Comparison of ENCODE assay signal across 9 mouse cellular contexts in the genomic region with DNA sequence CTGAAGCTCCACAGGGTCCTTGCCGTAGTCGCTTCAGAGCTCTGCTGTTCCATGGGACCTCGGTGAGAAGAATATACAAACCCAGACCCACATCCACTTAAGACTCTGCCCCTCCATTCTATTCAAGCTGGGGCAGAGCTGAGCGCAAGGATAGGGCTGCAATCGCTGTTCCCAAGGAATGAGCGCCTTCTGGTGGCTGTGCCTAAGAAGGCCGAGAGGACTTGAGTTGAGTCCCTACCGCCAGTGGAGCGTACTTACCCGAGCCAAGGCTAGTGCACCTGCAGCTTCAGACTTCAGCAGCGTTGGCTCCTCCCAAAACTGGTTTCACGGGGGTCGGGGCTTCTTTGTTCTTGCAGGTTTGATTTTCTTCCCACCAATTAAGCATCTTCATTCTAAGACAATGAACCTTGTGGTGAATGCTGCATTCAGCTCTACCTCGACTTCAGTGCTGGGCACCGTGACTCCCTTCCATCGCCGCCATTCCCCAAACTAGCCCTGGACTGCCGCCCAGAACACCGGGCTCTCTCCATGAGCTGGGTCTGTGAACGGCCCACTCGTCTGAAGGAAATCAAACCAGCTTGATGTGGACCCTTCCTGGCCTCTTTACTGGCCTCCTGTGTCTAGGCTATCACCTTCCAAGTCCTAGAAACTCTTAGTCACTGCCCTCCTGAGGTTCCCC. TPM values are rescaled to one million over a fixed set of nuclear protein-coding genes. Genes with fewer than 3 reads are reported as not detected.
A peak's percentile ranks its signal among the peaks of the same experiment; 100 is the strongest.
DNase-seq lines count a peak whose midpoint lies in the region; ATAC-seq and TF ChIP-seq lines count a peak whose summit lies in the region.
"Had no signal": no experiment of that assay in that cellular context is flagged by ENCODE, and none has a peak within 500 bp of the region (broad histone marks: within the 10 kb centered on the region; RNA-seq: fewer than 3 reads in every experiment).

No protein-coding gene starts in this region.

- TF ChIP-seq POLR2A in CH12.LX (IDR thresholded peaks at IDR 0.05; ENCODE audit: low read depth, low read length) = no peak

- peaks cover 51% of the 10 kb centered on the region for H3K27me3 ChIP-seq in CH12.LX (replicated peaks)
- 0 out of 2 replicates have a peak, but pooled peaks cover 2% of the 10 kb centered on the region for H3K27me3 ChIP-seq in midbrain, embryonic 12.5 days

- H3K9ac ChIP-seq in CH12.LX (ENCODE audit: insufficient read depth, low read depth) = no peak overlapping the region
- no peak overlapping the region for H3K9ac ChIP-seq in midbrain, embryonic 12.5 days (replicated peaks)

- TF ChIP-seq CTCF in CH12.LX (conservative IDR thresholded peaks at IDR 0.05 in 1 of 2, IDR thresholded peaks at IDR 0.05 in 1 of 2; ENCODE audit: low read depth in 2 of 2, low read length in 2 of 2) = peak; percentile 14 to 83; a peak in 3 of 4 replicates

- no peak overlapping the region for H3K4me3 ChIP-seq in CH12.LX (replicated peaks in 1 of 3; ENCODE audit: low read depth in 2 of 3, low read length in 2 of 3, poor library complexity in 1 of 3)
- no peak overlapping the region for H3K4me3 ChIP-seq in midbrain, embryonic 12.5 days
- H3K4me3 ChIP-seq: myocyte had no signal

- DNase-seq in adrenal gland, adult (ENCODE audit: inconsistent age in 2 of 2, low spot score in 1 of 2) = peak; percentile 53 to 77
- no peak for DNase-seq in adrenal gland, postnatal 4 days (ENCODE audit: low spot score in 2 of 2)
- DNase-seq in CH12.LX (ENCODE audit: extremely low read depth) = peak; percentile 58
- peak; percentile 69 for DNase-seq in cerebellum, adult 8-10 months
- peak; percentile 60 to 74 for DNase-seq in frontal cortex, postnatal 36 days (ENCODE audit: low spot score in 2 of 2)
- peak; percentile 36 to 78 for DNase-seq in layer of hippocampus, adult 18-20 months (ENCODE audit: low spot score in 2 of 2)
- peak; percentile 25 for DNase-seq in testis, postnatal 14 days (ENCODE audit: low spot score)

- H3K27ac ChIP-seq in CH12.LX (ENCODE audit: insufficient read depth, low read depth) = no peak overlapping the region
- no peak overlapping the region for H3K27ac ChIP-seq in midbrain, embryonic 12.5 days (replicated peaks)

- H3K79me2 ChIP-seq in CH12.LX (replicated peaks; ENCODE audit: control insufficient read depth, extremely low read depth, insufficient read depth, poor library complexity, severe bottlenecking) = no peaks in the 10 kb centered on the region

- no peaks in the 10 kb centered on the region for H3K4me1 ChIP-seq in CH12.LX (ENCODE audit: control insufficient read depth in 1 of 2, insufficient read depth in 2 of 2)
- no peaks in the 10 kb centered on the region for H3K4me1 ChIP-seq in midbrain, embryonic 12.5 days

- peaks cover 10% of the 10 kb centered on the region for H3K9me3 ChIP-seq in CH12.LX (replicated peaks; ENCODE audit: low read length)
- H3K9me3 ChIP-seq in midbrain, embryonic 12.5 days = no peaks in the 10 kb centered on the region

- ATAC-seq in midbrain, embryonic 12.5 days (ENCODE audit: low FRiP score, low read depth) = peak; percentile 68

- WGBS in midbrain, embryonic 12.5 days = 17% methylated on average over 21 of the region's 21 CpGs

- in situ Hi-C loops in CH12.LX (cut with MboI; ENCODE audit: low pct_ligation_motif_present, low pct_unique_long_range_greater_than_20kb, low sequenced_read_pairs) = loop anchor here (25.0 kb wide), 1 partner anchor 292 kb away; a partner anchor contains a TSS

- no peak overlapping the region for H3K4me2 ChIP-seq in CH12.LX (ENCODE audit: insufficient read depth, low read depth, poor library complexity, severe bottlenecking)
- H3K4me2 ChIP-seq in midbrain, embryonic 12.5 days (replicated peaks) = no peak overlapping the region

- H3K36me3 ChIP-seq in CH12.LX (replicated peaks in 1 of 2; ENCODE audit: control insufficient read depth in 1 of 2, insufficient read depth in 1 of 2, low read length in 1 of 2) = no peaks in the 10 kb centered on the region
- H3K36me3 ChIP-seq in midbrain, embryonic 12.5 days = no peaks in the 10 kb centered on the region

- dilution Hi-C loops in CH12.LX (cut with MboI; ENCODE audit: extremely low pct_ligation_motif_present, extremely low pct_unique_long_range_greater_than_20kb, low sequenced_read_pairs) = no loop called here

- TF ChIP-seq EP300 in CH12.LX (IDR thresholded peaks at IDR 0.05; ENCODE audit: low read length) = no peak

- TF ChIP-seq RAD21 in CH12.LX (IDR thresholded peaks at IDR 0.05; ENCODE audit: low read depth, low read length) = peak; percentile 76

TF ChIP-seq in CH12.LX, 34 proteins besides CTCF, POLR2A, EP300 and RAD21:
- TF ChIP-seq JUND (conservative IDR thresholded peaks at IDR 0.05; ENCODE audit: low read depth, low read length) (no peak), E2F4 (IDR thresholded peaks at IDR 0.05; ENCODE audit: insufficient replicate concordance, low read depth, low read length) (no peak), ZC3H11A (IDR thresholded peaks at IDR 0.05; ENCODE audit: low read depth, low read length) (no peak), ETS1 (conservative IDR thresholded peaks at IDR 0.05; ENCODE audit: low read depth, low read length) (no peak), ZMIZ1 (IDR thresholded peaks at IDR 0.05; ENCODE audit: low read depth, low read length) (no peak), NELFE (IDR thresholded peaks at IDR 0.05; ENCODE audit: low read depth, low read length) (no peak), SMC3 (IDR thresholded peaks at IDR 0.05; ENCODE audit: low read depth, low read length) (peak; percentile 83), USF2 (conservative IDR thresholded peaks at IDR 0.05; ENCODE audit: low read depth, low read length) (no peak)

RNA-seq across cellular contexts. Expression of a gene that starts 5.6 kb away (rescaled TPM):
- total RNA-seq in adrenal gland, postnatal 4 days (2021) = 1 to 10 TPM; 3.2 to 3.8 TPM
- not detected in 2 replicates for total RNA-seq in CH12.LX (2012; rRNA removed)
- total RNA-seq in CH12.LX (2014; rRNA removed) = not detected in 2 replicates
- not detected in 2 replicates for polyA plus RNA-seq in CH12.LX (2012; ENCODE audit: insufficient read length, low read depth)
- total RNA-seq in layer of hippocampus, adult 18-20 months (2021) = 10 to 100 TPM; 21.4 to 23.2 TPM
- polyA plus RNA-seq in midbrain, embryonic 12.5 days (2016; fragmentation: Nextera tagmentation; extraction: Ambion mirVana) = 3.9 and 4.1 TPM in 2 replicates

RNA-seq across cellular contexts. Expression of a gene that starts 10.3 kb away (rescaled TPM):
- not detected for total RNA-seq in adrenal gland, postnatal 4 days (2021)
- total RNA-seq in CH12.LX (2012; rRNA removed) = not detected in 2 replicates
- total RNA-seq in CH12.LX (2014; rRNA removed) = not detected in 2 replicates
- polyA plus RNA-seq in CH12.LX (2012; ENCODE audit: insufficient read length, low read depth) = not detected in 2 replicates
- total RNA-seq in layer of hippocampus, adult 18-20 months (2021) = not detected
- polyA plus RNA-seq in midbrain, embryonic 12.5 days (2016; fragmentation: Nextera tagmentation; extraction: Ambion mirVana) = not detected in 2 replicates
- polyA plus RNA-seq: myocyte had no signal

RNA-seq across cellular contexts. Expression of a gene that starts 32.5 kb away (rescaled TPM):
- 1 to 10 TPM; 7.0 to 7.2 TPM for total RNA-seq in adrenal gland, postnatal 4 days (2021)
- total RNA-seq in CH12.LX (2012; rRNA removed) (0.17 TPM in 2 replicates), CH12.LX (2014; rRNA removed) (0.12 TPM in 2 replicates)
- polyA plus RNA-seq in CH12.LX (2012; ENCODE audit: insufficient read length, low read depth) = 0.99 and 1.8 TPM in 2 replicates
- total RNA-seq in layer of hippocampus, adult 18-20 months (2021) = 1 to 10 TPM; 2.6 to 2.7 TPM
- 4.0 and 7.4 TPM in 2 replicates for polyA plus RNA-seq in midbrain, embryonic 12.5 days (2016; fragmentation: Nextera tagmentation; extraction: Ambion mirVana)

RNA-seq across cellular contexts. Expression of a gene that starts 48.7 kb away (rescaled TPM):
- 1 to 10 TPM; 3.0 to 4.1 TPM for total RNA-seq in adrenal gland, postnatal 4 days (2021)
- total RNA-seq in CH12.LX (2012; rRNA removed) (0.08 TPM in 1 of 2 replicates, not detected in the other), CH12.LX (2014; rRNA removed) (0.09 and 0.43 TPM in 2 replicates)
- 0.33 and 0.40 TPM in 2 replicates for polyA plus RNA-seq in CH12.LX (2012; ENCODE audit: insufficient read length, low read depth)
- 1 to 10 TPM; 2.9 to 4.6 TPM for total RNA-seq in layer of hippocampus, adult 18-20 months (2021)
- polyA plus RNA-seq in midbrain, embryonic 12.5 days (2016; fragmentation: Nextera tagmentation; extraction: Ambion mirVana) = 1.1 and 1.4 TPM in 2 replicates

RNA-seq across cellular contexts. Expression of a gene that starts 51.6 kb away (rescaled TPM):
- total RNA-seq in adrenal gland, postnatal 4 days (2021) = 1 to 10 TPM; 2.1 to 2.7 TPM
- not detected in 2 replicates for total RNA-seq in CH12.LX (2012; rRNA removed)
- total RNA-seq in CH12.LX (2014; rRNA removed) = 0.39 TPM in 1 of 2 replicates, not detected in the other
- polyA plus RNA-seq in CH12.LX (2012; ENCODE audit: insufficient read length, low read depth) = 0.66 TPM in 1 of 2 replicates, not detected in the other
- 1 to 10 TPM in 1 of 2 experiments, under 1 TPM in 1; 0.82 to 1.1 TPM for total RNA-seq in layer of hippocampus, adult 18-20 months (2021)
- polyA plus RNA-seq in midbrain, embryonic 12.5 days (2016; fragmentation: Nextera tagmentation; extraction: Ambion mirVana) = 1.4 TPM in 1 of 2 replicates, not detected in the other

Comparison
In these comparisons a context has a peak if more than half of its experiments do, and no peak if none do; other contexts are left out.
1. DNase-seq: peak in adrenal gland, adult (2 of 2), CH12.LX (single experiment), cerebellum, adult 8-10 months (single experiment), frontal cortex, postnatal 36 days (2 of 2), layer of hippocampus, adult 18-20 months (2 of 2) and testis, postnatal 14 days (single experiment); none in adrenal gland, postnatal 4 days (0 of 2).
2. RNA of a gene that starts 5.6 kb away (total RNA-seq): 21.4 to 23.2 TPM in layer of hippocampus, adult 18-20 months; 3.2 to 3.8 TPM in adrenal gland, postnatal 4 days and not detected in CH12.LX; every median in the first group is over 4 times any median in the second.